Mouse (Mus musculus) stomach, embryonic 14.5 days (tissue): Measurements from ENCODE around the gene Krit1. TPM values are rescaled to one million over a fixed set of nuclear protein-coding genes. Genes with fewer than 3 reads are reported as not detected.

ENCODE experiments used
- ATAC-seq: fragments of 200-750 bp; cut with Nextera tagmentation; 2 replicates; pipeline ENCODE4 v1.8.0; 2017; ENCODE audit warnings: low read depth, moderate TSS enrichment; ENCODE audit not compliant: insufficient number of reproducible peaks, insufficient read depth, low FRiP score
- H3K27ac ChIP-seq: fragments of 300-500 bp; sonication (generic); 2 replicates; pipeline ENCODE4 v1.5.1; 2014; ENCODE audit warnings: mild to moderate bottlenecking, low read length, moderate library complexity, mixed read lengths
- H3K27me3 ChIP-seq: fragments of 300-500 bp; sonication (generic); 2 replicates; pipeline ENCODE4 v1.6.1; 2014; ENCODE audit warnings: low read length, control low read depth, mixed read lengths; ENCODE audit not compliant: control insufficient read depth, insufficient read depth
- H3K36me3 ChIP-seq: fragments of 300-500 bp; sonication (generic); 2 replicates; pipeline ENCODE4 v1.6.1; 2014; ENCODE audit warnings: mild to moderate bottlenecking, control low read depth, low read length, moderate library complexity, mixed read lengths; ENCODE audit not compliant: control insufficient read depth, insufficient read depth
- H3K4me1 ChIP-seq: fragments of 300-500 bp; sonication (generic); 2 replicates; pipeline ENCODE4 v1.6.1; 2014; ENCODE audit warnings: low read length, control low read depth, mixed read lengths; ENCODE audit not compliant: control insufficient read depth, insufficient read depth
- H3K4me2 ChIP-seq: fragments of 300-500 bp; sonication (generic); replicated peaks from 2 replicates; pipeline ENCODE4 v1.6.1; 2014; ENCODE audit warnings: low read depth, low read length, control low read depth
- H3K4me3 ChIP-seq: fragments of 300-500 bp; sonication (generic); 2 replicates; pipeline ENCODE4 v1.5.1; 2014; ENCODE audit warnings: low read depth, low read length, control low read depth
- H3K9ac ChIP-seq: fragments of 300-500 bp; sonication (generic); replicated peaks from 2 replicates; pipeline ENCODE4 v1.6.1; 2014; ENCODE audit warnings: low read depth, mild to moderate bottlenecking, control low read depth, low read length, moderate library complexity, mixed read lengths
- H3K9me3 ChIP-seq: fragments of 300-500 bp; sonication (generic); 2 replicates; pipeline ENCODE4 v1.6.1; 2016; ENCODE audit warnings: low read depth, low read length, control low read depth; ENCODE audit not compliant: control insufficient read depth
- WGBS: fragments of 180-500 bp; shearing (Covaris S2); extraction: QIAGEN DNeasy Blood & Tissue Kit; methylation state at CpG from one replicate; pipeline ENCODE4 v1.1.7; 2014; 5-methylcytosine and 5-hydroxymethylcytosine counted together
- polyA plus RNA-seq: library from polyadenylated mRNA; unstranded; fragments of >200 nt; fragmentation: Nextera tagmentation; extraction: Ambion mirVana; gene quantifications from 2 replicates; pipeline ENCODE4 v1.2.1, GENCODE M21; 2014

Gene Krit1
- 48.9 and 49.9 TPM in 2 replicates for polyA plus RNA-seq

- no peaks in the 10 kb centered on the region for H3K27me3 ChIP-seq
- no peaks in the 10 kb centered on the region for H3K36me3 ChIP-seq
- peak within 1 kb of the TSS; percentile 52 for H3K4me2 ChIP-seq
- peak within 1 kb of the TSS; percentile 68 for H3K9ac ChIP-seq
- peak within 1 kb of the TSS; percentile 77 for H3K4me3 ChIP-seq
- peak; percentile 96 for ATAC-seq
- under 1% methylated on average over 91 of the region's 109 CpGs for WGBS
- H3K27ac ChIP-seq, result peak within 1 kb of the TSS; percentile 82
- no peaks in the 10 kb centered on the region for H3K9me3 ChIP-seq
- H3K4me1 ChIP-seq, result peaks cover 3% of the 10 kb centered on the region
Observed at GRCm38 (mm10) chr5:3802433-3803291, at the start of gene Krit1, which contains the start of gene Ankib1. Gene Krit1 (plus strand): TSS chr5:3803184. Gene Ankib1 (minus strand): TSS chr5:3802925.

GRCm38 (mm10) chr5:3771512-3771911, 31.5 kb upstream of the Krit1 start:
- H3K9ac ChIP-seq, result no peak overlapping the region
- no peaks in the 10 kb centered on the region for H3K27me3 ChIP-seq
- H3K36me3 ChIP-seq, result no peaks in the 10 kb centered on the region
- H3K4me1 ChIP-seq, result no peaks in the 10 kb centered on the region
- 83% methylated on average over 3 of the region's 3 CpGs for WGBS
- H3K4me2 ChIP-seq, result no peak overlapping the region
- H3K9me3 ChIP-seq, result no peaks in the 10 kb centered on the region
- ATAC-seq, result no peak
- H3K27ac ChIP-seq, result no peak overlapping the region
- H3K4me3 ChIP-seq, result no peak overlapping the region

GRCm38 (mm10) chr5:3772017-3772416, 31.0 kb upstream of the Krit1 start:
- Histone ChIP-seq H3K4me1 (no peaks in the 10 kb centered on the region), H3K4me3 (no peak overlapping the region), H3K27me3 (no peaks in the 10 kb centered on the region), H3K36me3 (no peaks in the 10 kb centered on the region), H3K9me3 (no peaks in the 10 kb centered on the region), H3K4me2 (no peak overlapping the region), H3K27ac (no peak overlapping the region), H3K9ac (no peak overlapping the region)
- 72% methylated on average over 3 of the region's 3 CpGs for WGBS
- no peak for ATAC-seq

- no peak for ATAC-seq
- no peak overlapping the region for H3K4me3 ChIP-seq
- no peaks in the 10 kb centered on the region for H3K27me3 ChIP-seq
- H3K36me3 ChIP-seq, result no peaks in the 10 kb centered on the region
- H3K9ac ChIP-seq, result no peak overlapping the region
- H3K4me1 ChIP-seq, result no peaks in the 10 kb centered on the region
- no peak overlapping the region for H3K27ac ChIP-seq
- H3K9me3 ChIP-seq, result no peaks in the 10 kb centered on the region
- no peak overlapping the region for H3K4me2 ChIP-seq
Observed at GRCm38 (mm10) chr5:3782670-3783069, 20.3 kb upstream of the Krit1 start.

- 86% methylated on average over 2 of the region's 2 CpGs for WGBS
- Histone ChIP-seq H3K4me3 (no peak overlapping the region), H3K27ac (no peak overlapping the region), H3K4me1 (no peaks in the 10 kb centered on the region), H3K4me2 (no peak overlapping the region), H3K27me3 (no peaks in the 10 kb centered on the region), H3K9me3 (no peaks in the 10 kb centered on the region), H3K9ac (no peak overlapping the region), H3K36me3 (no peaks in the 10 kb centered on the region)
- no peak for ATAC-seq
Observed at GRCm38 (mm10) chr5:3783947-3784681, 18.9 kb upstream of the Krit1 start.

GRCm38 (mm10) chr5:3784751-3785496, 18.1 kb upstream of the Krit1 start:
- 71% methylated on average over 1 of the region's 1 CpGs for WGBS
- no peaks in the 10 kb centered on the region for H3K36me3 ChIP-seq
- H3K27me3 ChIP-seq, result no peaks in the 10 kb centered on the region
- H3K9me3 ChIP-seq, result no peaks in the 10 kb centered on the region
- H3K4me3 ChIP-seq, result no peak overlapping the region
- ATAC-seq, result no peak
- no peaks in the 10 kb centered on the region for H3K4me1 ChIP-seq
- H3K9ac ChIP-seq, result no peak overlapping the region
- H3K27ac ChIP-seq, result no peak overlapping the region
- H3K4me2 ChIP-seq, result no peak overlapping the region

- no peaks in the 10 kb centered on the region for H3K27me3 ChIP-seq
- no peak overlapping the region for H3K4me3 ChIP-seq
- no peaks in the 10 kb centered on the region for H3K36me3 ChIP-seq
- 84% methylated on average over 4 of the region's 4 CpGs for WGBS
- H3K27ac ChIP-seq, result no peak overlapping the region
- H3K4me2 ChIP-seq, result no peak overlapping the region
- no peak overlapping the region for H3K9ac ChIP-seq
- ATAC-seq, result no peak
- H3K9me3 ChIP-seq, result no peaks in the 10 kb centered on the region
- H3K4me1 ChIP-seq, result no peaks in the 10 kb centered on the region
Observed at GRCm38 (mm10) chr5:3787548-3787947, 15.4 kb upstream of the Krit1 start.

GRCm38 (mm10) chr5:3791048-3791447, 11.9 kb upstream of the Krit1 start:
- no peak for ATAC-seq
- no peaks in the 10 kb centered on the region for H3K36me3 ChIP-seq
- H3K4me1 ChIP-seq, result no peaks in the 10 kb centered on the region
- H3K4me2 ChIP-seq, result no peak overlapping the region
- no peaks in the 10 kb centered on the region for H3K27me3 ChIP-seq
- H3K9ac ChIP-seq, result no peak overlapping the region
- H3K9me3 ChIP-seq, result no peaks in the 10 kb centered on the region
- H3K27ac ChIP-seq, result no peak overlapping the region
- H3K4me3 ChIP-seq, result no peak overlapping the region
